Mouse (Mus musculus): ENCODE data around the gene Gm21887. TPM values are rescaled to one million over a fixed set of nuclear protein-coding genes. Genes with fewer than 3 reads are reported as not detected.
"Not testable (repeated sequence)": the region's sequence is repeated elsewhere in the genome, so short reads cannot be mapped to it uniquely, and the experiment has no call there.

Gene Gm21887
- polyA plus RNA-seq (2016; fragmentation: Nextera tagmentation; extraction: Ambion mirVana): 224 and 306 TPM in 2 replicates

GRCm38 (mm10) chrX:170009016-170009750 lies at the start of gene Gm21887:
Gene Gm21887 (plus strand): TSS chrX:170009659.
- peaks cover 17% of the 10 kb centered on the region for H3K36me3 ChIP-seq
- WGBS: 83% methylated on average over 118 of the region's 118 CpGs
- H3K27me3 ChIP-seq (ENCODE audit: low read depth, poor library complexity, severe bottlenecking): not testable (repeated sequence)
- H3K9me3 ChIP-seq (replicated peaks): peaks cover 56% of the 10 kb centered on the region
- H3K4me1 ChIP-seq: peaks cover 35% of the 10 kb centered on the region
- peak within 1 kb of the TSS; percentile 58 for H3K4me3 ChIP-seq
- peak within 1 kb of the TSS; percentile 90 for H3K27ac ChIP-seq (replicated peaks)
- peak; percentile 93 for DNase-seq (ENCODE audit: low spot score)

- peaks cover 60% of the 10 kb centered on the region for H3K36me3 ChIP-seq
- 89% methylated on average over 1 of the region's 1 CpGs for WGBS
- no peak for DNase-seq (ENCODE audit: low spot score)
- H3K4me3 ChIP-seq: no peak overlapping the region
- peaks cover 42% of the 10 kb centered on the region for H3K9me3 ChIP-seq (replicated peaks)
- no peak overlapping the region for H3K27ac ChIP-seq (replicated peaks)
- H3K27me3 ChIP-seq (ENCODE audit: low read depth, poor library complexity, severe bottlenecking): peaks cover 7% of the 10 kb centered on the region
- H3K4me1 ChIP-seq: no peaks in the 10 kb centered on the region
These were observed 40.1 kb upstream of the Gm21887 start for GRCm38 (mm10) chrX:169969337-169969736.

GRCm38 (mm10) chrX:169969765-169970164 lies 39.7 kb upstream of the Gm21887 start:
- H3K4me1 ChIP-seq; H3K4me3 ChIP-seq; DNase-seq (ENCODE audit: low spot score); H3K27ac ChIP-seq (replicated peaks); H3K27me3 ChIP-seq (ENCODE audit: low read depth, poor library complexity, severe bottlenecking): not testable (repeated sequence)
- H3K9me3 ChIP-seq (replicated peaks): peaks cover 46% of the 10 kb centered on the region
- peaks cover 64% of the 10 kb centered on the region for H3K36me3 ChIP-seq
- 88% methylated on average over 3 of the region's 3 CpGs for WGBS

GRCm38 (mm10) chrX:169970546-169970945 lies 38.9 kb upstream of the Gm21887 start:
- not testable (repeated sequence) for H3K27ac ChIP-seq (replicated peaks); DNase-seq (ENCODE audit: low spot score); H3K4me1 ChIP-seq; H3K27me3 ChIP-seq (ENCODE audit: low read depth, poor library complexity, severe bottlenecking); H3K4me3 ChIP-seq
- 92% methylated on average over 7 of the region's 7 CpGs for WGBS
- Histone ChIP-seq H3K9me3 (replicated peaks) (peaks cover 53% of the 10 kb centered on the region), H3K36me3 (peaks cover 72% of the 10 kb centered on the region)

GRCm38 (mm10) chrX:169971562-169971961 lies 37.9 kb upstream of the Gm21887 start:
- H3K27ac ChIP-seq (replicated peaks); H3K4me1 ChIP-seq; H3K27me3 ChIP-seq (ENCODE audit: low read depth, poor library complexity, severe bottlenecking); DNase-seq (ENCODE audit: low spot score); H3K4me3 ChIP-seq: not testable (repeated sequence)
- Histone ChIP-seq H3K9me3 (replicated peaks) (peaks cover 61% of the 10 kb centered on the region), H3K36me3 (peaks cover 74% of the 10 kb centered on the region)
- WGBS: 88% methylated on average over 6 of the region's 6 CpGs

GRCm38 (mm10) chrX:169972131-169972530 lies 37.3 kb upstream of the Gm21887 start:
- not testable (repeated sequence) for DNase-seq (ENCODE audit: low spot score)

GRCm38 (mm10) chrX:169972791-169973494 lies 36.5 kb upstream of the Gm21887 start:
- not testable (repeated sequence) for H3K27ac ChIP-seq (replicated peaks); H3K27me3 ChIP-seq (ENCODE audit: low read depth, poor library complexity, severe bottlenecking); H3K4me1 ChIP-seq; DNase-seq (ENCODE audit: low spot score); H3K4me3 ChIP-seq
- peaks cover 82% of the 10 kb centered on the region for H3K36me3 ChIP-seq
- 83% methylated on average over 6 of the region's 6 CpGs for WGBS
- H3K9me3 ChIP-seq (replicated peaks): peaks cover 73% of the 10 kb centered on the region

More at GRCm38 (mm10) chrX:169972131-169972530, 37.3 kb upstream of the Gm21887 start:
- not testable (repeated sequence) for H3K4me3 ChIP-seq; H3K4me1 ChIP-seq; H3K27me3 ChIP-seq (ENCODE audit: low read depth, poor library complexity, severe bottlenecking); H3K27ac ChIP-seq (replicated peaks)
- WGBS: 83% methylated on average over 2 of the region's 2 CpGs
- Histone ChIP-seq H3K9me3 (replicated peaks) (peaks cover 65% of the 10 kb centered on the region), H3K36me3 (peaks cover 79% of the 10 kb centered on the region)

GRCm38 (mm10) chrX:169973806-169974205 lies 35.7 kb upstream of the Gm21887 start:
- DNase-seq (ENCODE audit: low spot score); H3K4me1 ChIP-seq; H3K27ac ChIP-seq (replicated peaks); H3K4me3 ChIP-seq; H3K27me3 ChIP-seq (ENCODE audit: low read depth, poor library complexity, severe bottlenecking): not testable (repeated sequence)
- H3K36me3 ChIP-seq: peaks cover 89% of the 10 kb centered on the region
- H3K9me3 ChIP-seq (replicated peaks): peaks cover 82% of the 10 kb centered on the region
- 61% methylated on average over 3 of the region's 3 CpGs for WGBS

- peaks cover 94% of the 10 kb centered on the region for H3K36me3 ChIP-seq
- DNase-seq (ENCODE audit: low spot score); H3K27ac ChIP-seq (replicated peaks); H3K4me1 ChIP-seq; H3K4me3 ChIP-seq; H3K27me3 ChIP-seq (ENCODE audit: low read depth, poor library complexity, severe bottlenecking): not testable (repeated sequence)
- 66% methylated on average over 4 of the region's 4 CpGs for WGBS
- peaks cover 88% of the 10 kb centered on the region for H3K9me3 ChIP-seq (replicated peaks)
These were observed 35.0 kb upstream of the Gm21887 start for GRCm38 (mm10) chrX:169974456-169974855.

- not testable (repeated sequence) for H3K4me3 ChIP-seq; H3K27me3 ChIP-seq (ENCODE audit: low read depth, poor library complexity, severe bottlenecking); H3K27ac ChIP-seq (replicated peaks); H3K4me1 ChIP-seq; DNase-seq (ENCODE audit: low spot score)
- Histone ChIP-seq H3K9me3 (replicated peaks) (peaks cover 89% of the 10 kb centered on the region), H3K36me3 (peaks cover 95% of the 10 kb centered on the region)
- 85% methylated on average over 6 of the region's 6 CpGs for WGBS
These were observed 34.5 kb upstream of the Gm21887 start for GRCm38 (mm10) chrX:169974974-169975373.

- not testable (repeated sequence) for H3K4me1 ChIP-seq; H3K27me3 ChIP-seq (ENCODE audit: low read depth, poor library complexity, severe bottlenecking); H3K4me3 ChIP-seq; DNase-seq (ENCODE audit: low spot score); H3K27ac ChIP-seq (replicated peaks)
- H3K9me3 ChIP-seq (replicated peaks): peaks cover 90% of the 10 kb centered on the region
- peaks cover 95% of the 10 kb centered on the region for H3K36me3 ChIP-seq
- 88% methylated on average over 3 of the region's 3 CpGs for whole genome bisulfite sequencing
These were observed 33.8 kb upstream of the Gm21887 start for GRCm38 (mm10) chrX:169975681-169976131.

GRCm38 (mm10) chrX:169976340-169976739 lies 33.1 kb upstream of the Gm21887 start:
- H3K4me3 ChIP-seq; H3K27me3 ChIP-seq (ENCODE audit: low read depth, poor library complexity, severe bottlenecking); H3K4me1 ChIP-seq; H3K27ac ChIP-seq (replicated peaks); DNase-seq (ENCODE audit: low spot score): not testable (repeated sequence)
- Histone ChIP-seq H3K9me3 (replicated peaks) (peaks cover 92% of the 10 kb centered on the region), H3K36me3 (peaks cover 95% of the 10 kb centered on the region)
- WGBS: 65% methylated on average over 5 of the region's 5 CpGs

Measured in midbrain, embryonic 10.5 days (tissue).